Mouse (Mus musculus): ENCODE measurements around the gene Phospho1.

Phospho1 gene

GRCm38 (mm10) chr11:95824071-95824876 is at the start of gene Phospho1:
Gene Phospho1, plus strand, starts transcription at chr11:95824499.
- DNase-seq, result peak; percentile 90

DNA sequence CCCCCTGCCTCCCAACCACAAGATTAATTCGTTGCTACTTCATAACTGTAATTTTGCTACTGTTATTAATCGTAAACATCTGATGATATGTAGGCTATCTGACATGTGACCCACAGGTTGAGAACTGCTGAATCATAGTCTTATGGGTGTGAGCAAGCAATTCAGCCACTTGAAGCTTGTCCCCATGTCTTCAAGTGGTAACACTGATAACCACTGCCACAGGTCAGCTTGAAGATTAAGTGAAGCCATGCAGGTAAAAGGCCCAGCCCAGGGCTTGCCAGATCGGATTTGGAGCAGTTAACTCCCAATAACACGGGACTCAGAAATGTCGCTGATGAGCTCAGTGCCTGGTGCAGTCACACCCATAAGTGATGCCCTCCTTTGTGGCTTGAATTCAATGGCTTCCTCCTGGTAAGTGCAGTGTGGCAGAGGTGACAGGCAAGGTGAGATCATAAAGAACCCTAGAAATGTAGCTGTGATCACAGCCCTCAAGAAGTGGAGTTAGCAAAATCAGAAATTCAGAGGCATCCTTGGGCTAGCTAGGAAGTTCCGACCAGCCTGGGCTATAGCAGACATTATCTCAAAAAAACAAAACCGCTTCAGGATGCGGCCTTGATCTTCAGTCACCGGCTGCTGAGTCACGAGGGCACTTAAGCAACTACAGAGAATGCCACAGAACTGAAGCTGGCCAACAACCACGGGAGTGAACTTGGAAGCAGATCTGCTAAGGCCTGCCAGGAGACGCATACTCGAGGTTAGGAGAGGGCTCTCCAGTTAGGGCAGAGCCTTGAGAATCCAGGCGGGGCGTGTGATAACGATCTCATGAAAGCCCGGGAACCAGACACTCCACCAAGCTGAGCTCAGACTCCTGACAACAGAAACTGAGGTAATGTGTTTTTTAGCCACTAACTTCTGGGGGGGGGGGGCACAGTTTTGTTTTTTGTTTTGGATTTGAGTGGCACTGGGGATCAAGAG is 46.7 kb upstream of the Phospho1 start:
- no peak for DNase-seq

DNA sequence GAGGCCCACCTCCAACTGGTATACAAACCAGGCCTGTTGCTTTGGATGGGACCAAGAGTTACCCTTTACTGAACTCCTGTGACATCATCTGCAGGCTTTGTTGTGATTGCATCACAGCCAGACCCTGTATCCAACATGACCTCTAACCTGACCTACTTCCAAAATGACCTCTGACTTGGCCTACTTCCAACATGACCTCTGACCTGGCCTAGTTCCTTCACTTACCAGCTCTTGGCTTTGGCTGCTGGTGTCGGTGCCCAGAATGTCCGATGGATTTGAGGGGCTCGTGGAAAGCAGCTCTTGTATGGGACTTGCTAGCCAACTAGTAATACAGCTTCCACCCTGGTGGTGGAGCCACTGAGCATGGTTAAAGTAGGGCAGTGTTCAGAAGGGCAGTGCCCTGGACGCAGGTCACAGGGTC is 45.5 kb upstream of the Phospho1 start:
- no peak for DNase-seq

GRCm38 (mm10) chr11:95779366-95779765 is 44.9 kb upstream of the Phospho1 start:
- no peak for DNase-seq

DNA sequence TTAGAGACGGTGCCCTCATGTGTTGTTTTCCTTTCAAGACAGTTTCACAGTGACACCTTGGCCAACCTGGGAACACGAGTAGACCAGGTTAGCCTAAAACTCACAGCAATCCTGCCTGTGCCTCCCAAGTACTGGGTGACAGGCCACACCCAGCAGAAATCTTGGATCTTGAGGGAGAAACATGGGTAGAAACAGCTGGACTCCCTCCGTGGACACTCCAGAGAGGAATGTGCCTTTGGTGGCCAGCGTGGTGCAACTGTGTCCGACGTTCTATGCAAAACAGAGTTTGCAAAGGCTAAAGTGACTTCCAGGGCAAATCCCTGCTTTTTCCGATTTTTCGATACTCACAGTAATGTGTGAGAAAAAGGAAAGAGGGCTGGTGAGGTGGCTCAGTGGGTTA is 43.8 kb upstream of the Phospho1 start:
- DNase-seq, result no peak

- no peak for DNase-seq
Measured at GRCm38 (mm10) chr11:95781557-95781956, 42.7 kb upstream of the Phospho1 start.

DNA sequence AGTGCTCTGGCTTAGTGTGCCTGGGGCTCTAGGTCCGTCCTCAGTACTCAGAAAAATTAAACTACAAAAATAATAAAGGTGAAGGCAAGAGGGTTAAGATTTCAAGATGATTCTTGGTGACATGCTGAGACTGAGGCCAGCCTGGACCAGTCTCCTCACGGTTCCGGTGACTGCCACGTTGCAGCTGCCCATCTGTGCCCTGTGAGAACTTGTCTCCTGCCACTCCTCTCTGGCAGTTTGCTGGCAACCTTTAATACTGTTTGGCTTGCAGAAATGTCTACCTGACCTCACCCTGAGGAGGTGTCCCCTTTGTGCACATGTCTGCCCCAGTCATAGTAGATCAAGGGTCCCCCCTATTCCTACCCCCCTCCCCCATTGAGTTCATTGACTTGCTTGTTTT is 40.8 kb upstream of the Phospho1 start:
- no peak for DNase-seq

GRCm38 (mm10) chr11:95783958-95784357 is 40.3 kb upstream of the Phospho1 start:
- no peak for DNase-seq

DNA sequence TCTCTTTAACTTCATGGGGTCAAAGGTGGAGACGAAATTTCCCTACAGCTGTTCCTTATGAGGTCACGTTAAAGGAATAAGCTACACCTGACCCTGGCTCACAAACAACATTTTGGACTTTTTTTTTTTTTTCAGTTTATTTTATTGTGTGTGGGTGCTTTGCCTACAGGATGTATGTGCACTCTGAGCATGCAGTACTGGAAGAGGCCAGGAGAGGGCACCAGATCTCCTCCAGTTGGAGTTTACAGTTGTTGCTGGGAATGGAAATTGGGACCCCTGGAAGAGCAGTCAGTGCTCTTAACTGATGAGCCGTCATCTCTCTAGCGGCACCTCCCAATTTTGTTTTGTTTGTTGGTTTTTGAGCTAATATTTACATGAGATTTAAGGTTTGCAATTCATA is 38.6 kb upstream of the Phospho1 start:
- no peak for DNase-seq

- DNase-seq, result no peak
Measured at GRCm38 (mm10) chr11:95786511-95786910, 37.8 kb upstream of the Phospho1 start.

DNA sequence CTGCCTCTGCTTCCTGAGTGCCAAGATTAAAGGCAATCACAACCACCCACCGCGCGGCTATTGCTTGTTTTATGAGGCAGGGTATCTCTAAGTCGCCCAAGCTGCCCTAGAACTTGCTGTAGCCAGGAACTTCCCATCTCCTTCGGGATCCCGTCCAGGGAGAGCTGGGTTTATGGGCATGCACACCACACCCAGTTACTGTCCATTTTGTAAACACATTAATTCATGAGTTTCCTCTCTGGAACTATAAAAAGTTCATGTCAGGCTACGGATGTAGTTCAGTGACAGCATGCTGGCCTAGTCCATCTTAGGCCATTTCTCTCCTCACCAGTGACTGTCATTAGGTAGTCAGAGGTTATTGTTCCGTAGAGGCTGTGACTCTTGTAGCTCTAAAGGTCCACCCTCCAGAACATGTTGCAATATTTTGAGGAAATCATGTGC is 34.8 kb upstream of the Phospho1 start:
- no peak for DNase-seq

GRCm38 (mm10) chr11:95791787-95792186 is 32.5 kb upstream of the Phospho1 start:
- peak; percentile 15 for DNase-seq

DNA sequence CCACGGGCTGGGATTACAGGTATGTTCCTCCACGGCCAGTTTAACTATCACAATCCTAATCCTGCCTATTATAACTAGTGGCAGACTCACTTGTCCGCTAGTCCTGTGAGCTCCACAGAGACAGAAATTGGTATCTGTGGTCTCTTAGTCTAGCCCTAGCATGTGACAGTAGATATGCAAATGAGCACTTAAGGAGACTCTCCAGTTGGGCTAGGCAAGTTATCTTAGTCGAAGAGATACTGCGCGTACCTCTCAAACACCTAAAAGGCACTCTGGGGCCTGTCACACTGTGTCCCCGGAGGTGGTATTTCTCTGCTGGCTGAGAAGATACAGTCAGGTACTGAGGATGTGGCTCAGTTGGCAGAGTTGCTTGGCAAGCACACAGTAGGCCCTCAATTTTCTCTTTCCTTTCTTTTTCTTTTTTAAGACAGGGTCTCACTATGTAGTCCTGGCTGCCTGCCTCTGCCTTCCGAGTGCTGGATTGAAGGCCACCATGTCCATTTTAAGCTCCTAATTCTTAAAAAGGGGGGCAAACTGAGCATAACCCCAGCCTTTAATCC is 31.3 kb upstream of the Phospho1 start:
- no peak for DNase-seq

- DNase-seq, result no peak
Measured at GRCm38 (mm10) chr11:95794201-95794600, 30.1 kb upstream of the Phospho1 start.

- no peak for DNase-seq
Measured at GRCm38 (mm10) chr11:95795582-95795981, 28.7 kb upstream of the Phospho1 start.

DNA sequence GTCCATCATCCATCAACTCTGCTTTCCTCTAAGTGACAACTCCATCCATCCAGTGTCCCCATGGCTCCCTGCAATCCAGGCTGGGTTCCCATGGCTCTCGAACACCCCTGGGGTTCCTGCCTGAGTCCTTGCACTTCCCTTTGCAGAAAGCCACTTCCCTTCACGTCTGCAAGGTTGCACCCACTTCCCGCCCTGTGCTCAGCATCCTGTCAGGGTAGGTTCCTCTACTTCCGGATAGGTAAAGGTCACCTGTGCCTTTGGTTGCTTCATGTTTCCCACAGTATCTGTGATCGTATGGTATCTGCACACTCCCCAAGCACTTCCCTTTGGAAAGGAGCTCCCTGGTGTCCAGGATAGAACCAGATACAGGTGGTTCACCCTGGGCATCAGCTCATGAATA is 19.3 kb upstream of the Phospho1 start:
- no peak for DNase-seq

GRCm38 (mm10) chr11:95805527-95805926 is 18.8 kb upstream of the Phospho1 start:
- no peak for DNase-seq

DNA sequence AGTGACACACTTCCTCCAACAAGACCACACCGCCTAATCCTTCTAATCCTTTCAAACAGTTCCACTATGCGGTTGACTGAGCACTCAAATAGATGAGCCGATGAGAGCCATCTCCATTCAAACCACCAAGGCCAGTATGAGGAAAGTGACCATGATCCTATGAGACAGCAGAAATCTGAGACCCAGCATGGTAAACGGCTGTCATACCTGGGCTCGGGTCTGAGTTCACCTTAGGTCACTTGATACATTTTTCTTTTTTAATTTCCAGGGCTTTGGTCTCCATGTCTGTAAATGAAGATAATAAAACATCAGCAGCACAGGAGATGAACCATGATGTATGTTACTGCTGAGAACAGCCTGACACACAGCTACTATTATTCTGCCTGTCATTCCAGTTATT is 16.4 kb upstream of the Phospho1 start:
- no peak for DNase-seq

GRCm38 (mm10) chr11:95808448-95809011 is 15.8 kb upstream of the Phospho1 start:
- no peak for DNase-seq

- no peak for DNase-seq
Measured at GRCm38 (mm10) chr11:95809603-95810002, 14.7 kb upstream of the Phospho1 start.

DNA sequence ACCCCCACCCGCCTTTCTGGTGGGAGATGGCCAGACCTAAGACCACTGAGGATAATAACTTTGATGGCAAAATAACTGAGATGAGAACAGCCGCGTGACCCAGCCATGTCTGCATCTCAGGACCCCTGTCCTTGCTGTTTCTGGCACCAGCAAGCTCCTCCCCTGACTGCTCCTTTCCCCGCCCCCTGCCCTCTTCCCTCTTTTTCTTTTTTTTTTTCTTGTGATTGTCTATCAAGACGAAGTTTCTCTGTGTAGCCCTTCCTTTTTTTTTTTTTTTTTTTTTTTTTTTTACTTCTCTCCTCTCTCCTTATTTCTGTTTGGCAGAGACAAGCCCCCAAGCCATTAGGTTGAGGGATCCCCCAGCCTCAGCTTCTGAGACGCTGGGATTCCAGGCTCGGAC is 13.5 kb upstream of the Phospho1 start:
- no peak for DNase-seq

GRCm38 (mm10) chr11:95811741-95812140 is 12.6 kb upstream of the Phospho1 start:
- no peak for DNase-seq

DNA sequence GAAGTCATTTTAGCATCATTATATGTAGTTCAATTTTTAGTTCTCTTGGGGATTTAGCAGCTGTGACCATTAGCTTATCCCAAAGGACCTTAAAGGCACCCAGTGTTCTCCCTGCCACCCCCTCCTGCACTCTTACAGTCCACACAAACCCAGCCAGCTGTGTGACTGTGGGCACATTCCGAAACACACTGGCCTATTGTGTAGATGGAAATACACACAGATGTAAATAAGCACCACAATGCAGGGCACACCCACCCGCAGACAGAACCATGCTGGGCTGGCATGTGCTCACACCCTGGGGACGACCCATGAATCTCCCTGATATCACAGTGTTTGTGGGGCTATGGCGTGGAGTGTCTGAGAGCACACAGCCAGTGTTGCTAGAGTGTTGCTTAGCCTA is 12.1 kb upstream of the Phospho1 start:
- no peak for DNase-seq
